Mouse (Mus musculus) hindbrain, embryonic 16.5 days (tissue): ENCODE data around the gene Rbm8a. TPM values are rescaled to one million over a fixed set of nuclear protein-coding genes. Genes with fewer than 3 reads are reported as not detected.

Experiments
- ATAC-seq: fragments of 200-750 bp; cut with Nextera tagmentation; 2 replicates; pipeline ENCODE4 v1.8.0; 2017; ENCODE audit warnings: moderate TSS enrichment, moderate library complexity
- H3K27ac ChIP-seq: fragments of 300-500 bp; sonication (generic); 2 replicates; pipeline ENCODE4 v1.5.1; 2014; ENCODE audit warnings: low read depth, mild to moderate bottlenecking, control low read depth, low read length, moderate library complexity
- H3K27me3 ChIP-seq: fragments of 300-500 bp; sonication (generic); replicated peaks from 2 replicates; pipeline ENCODE4 v1.6.1; 2014; ENCODE audit warnings: low read length; ENCODE audit not compliant: control insufficient read depth, insufficient read depth
- H3K36me3 ChIP-seq: fragments of 300-500 bp; sonication (generic); 2 replicates; pipeline ENCODE4 v1.6.1; 2014; ENCODE audit warnings: mild to moderate bottlenecking, low read length, moderate library complexity, mixed read lengths; ENCODE audit not compliant: control insufficient read depth, insufficient read depth
- H3K4me1 ChIP-seq: fragments of 300-500 bp; sonication (generic); 2 replicates; pipeline ENCODE4 v1.6.1; 2014; ENCODE audit warnings: low read depth, low read length; ENCODE audit not compliant: control insufficient read depth, insufficient read depth
- H3K4me2 ChIP-seq: fragments of 300-500 bp; sonication (generic); 2 replicates; pipeline ENCODE4 v1.6.1; 2014; ENCODE audit warnings: mild to moderate bottlenecking, low read length, control low read depth, moderate library complexity
- H3K4me3 ChIP-seq: fragments of 300-500 bp; sonication (generic); 2 replicates; pipeline ENCODE4 v1.5.1; 2014; ENCODE audit warnings: mild to moderate bottlenecking, low read length, control low read depth, moderate library complexity
- H3K9ac ChIP-seq: fragments of 300-500 bp; sonication (generic); 2 replicates; pipeline ENCODE4 v1.6.1; 2014; ENCODE audit warnings: low read depth, mild to moderate bottlenecking, control low read depth, low read length, moderate library complexity
- H3K9me3 ChIP-seq: fragments of 300-500 bp; sonication (generic); 2 replicates; pipeline ENCODE4 v1.6.1; 2014; ENCODE audit warnings: mild to moderate bottlenecking, low read length, moderate library complexity; ENCODE audit not compliant: control insufficient read depth
- WGBS: fragments of 180-500 bp; shearing (Covaris S2); extraction: QIAGEN DNeasy Blood & Tissue Kit; methylation state at CpG from one replicate; pipeline ENCODE4 v1.1.7; 2014; 5-methylcytosine and 5-hydroxymethylcytosine counted together
- polyA plus RNA-seq: library from polyadenylated mRNA; unstranded; fragments of >200 nt; fragmentation: Nextera tagmentation; extraction: Ambion mirVana; gene quantifications from 2 replicates; pipeline ENCODE4 v1.2.1, GENCODE M21; 2015

Rbm8a gene
- polyA plus RNA-seq, 1 experiment from 2014 or later: 110 TPM

DNA sequence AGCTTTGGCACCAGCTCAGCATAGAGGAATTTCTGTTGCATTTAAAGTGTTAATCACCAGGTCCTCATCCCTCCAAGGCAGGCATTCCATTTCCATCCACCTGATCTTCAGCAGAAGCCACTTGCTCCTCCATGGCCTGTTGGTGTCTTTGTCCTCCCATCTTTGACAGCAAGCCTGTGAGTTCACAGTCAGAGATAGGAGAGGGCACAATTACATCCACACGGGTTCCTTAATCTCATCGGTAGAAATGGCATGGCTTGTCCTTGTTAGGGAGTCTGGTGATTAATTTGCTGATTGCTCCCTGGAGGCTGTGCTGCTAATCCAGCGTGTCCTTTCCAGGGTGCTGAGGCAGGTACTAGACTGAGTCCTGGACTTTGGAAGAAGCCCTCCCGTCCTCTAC lies 43.8 kb downstream of the Rbm8a start:
- Histone ChIP-seq H3K36me3 (no peaks in the 10 kb centered on the region), H3K4me1 (peaks cover 3% of the 10 kb centered on the region; the same call in 1 of the 2 replicates), H3K27ac (no peak overlapping the region), H3K9ac (no peak overlapping the region), H3K4me3 (no peak overlapping the region), H3K27me3 (peaks cover 4% of the 10 kb centered on the region), H3K9me3 (no peaks in the 10 kb centered on the region), H3K4me2 (no peak overlapping the region)
- no peak for ATAC-seq
- 77% methylated on average over 4 of the region's 4 CpGs for WGBS

DNA sequence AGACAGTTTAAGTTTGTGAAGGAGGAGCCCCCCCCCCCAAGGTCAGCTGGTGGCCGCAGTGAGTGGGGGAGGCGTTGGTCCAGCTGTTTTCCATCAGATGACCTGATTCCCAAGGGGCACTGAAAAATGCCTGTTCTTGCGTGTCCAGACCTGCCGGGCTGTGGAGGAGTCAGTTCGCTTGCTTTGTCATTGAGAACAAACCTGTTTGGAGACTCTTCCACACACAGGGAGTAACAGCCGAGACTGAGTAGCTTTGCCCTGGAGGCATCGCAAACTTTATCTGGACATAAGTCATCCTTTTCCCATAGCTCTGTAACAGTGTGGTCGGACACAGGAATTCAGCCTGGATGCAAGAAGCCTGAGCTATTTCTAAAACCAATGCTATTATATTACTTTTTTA lies 44.7 kb downstream of the Rbm8a start:
- 64% methylated on average over 8 of the region's 8 CpGs for WGBS
- no peak overlapping the region for H3K9ac ChIP-seq
- H3K27ac ChIP-seq: no peak overlapping the region
- H3K4me1 ChIP-seq: peaks cover 3% of the 10 kb centered on the region; the same call in 1 of the 2 replicates
- H3K27me3 ChIP-seq: peaks cover 4% of the 10 kb centered on the region
- no peaks in the 10 kb centered on the region for H3K36me3 ChIP-seq
- H3K4me3 ChIP-seq: no peak overlapping the region
- no peak overlapping the region for H3K4me2 ChIP-seq
- ATAC-seq: no peak
- H3K9me3 ChIP-seq: no peaks in the 10 kb centered on the region

GRCm38 (mm10) chr3:96675171-96675570 lies 45.4 kb downstream of the Rbm8a start:
- WGBS: 84% methylated on average over 3 of the region's 3 CpGs
- H3K4me1 ChIP-seq: peaks cover 6% of the 10 kb centered on the region
- H3K9ac ChIP-seq: no peak overlapping the region
- H3K9me3 ChIP-seq: no peaks in the 10 kb centered on the region
- ATAC-seq: no peak
- H3K4me2 ChIP-seq: no peak overlapping the region
- no peaks in the 10 kb centered on the region for H3K36me3 ChIP-seq
- peaks cover 4% of the 10 kb centered on the region for H3K27me3 ChIP-seq
- H3K27ac ChIP-seq: no peak overlapping the region
- no peak overlapping the region for H3K4me3 ChIP-seq

GRCm38 (mm10) chr3:96675690-96676089 lies 46.0 kb downstream of the Rbm8a start:
- 39% methylated on average over 3 of the region's 3 CpGs for WGBS
- H3K4me1 ChIP-seq: peaks cover 3% of the 10 kb centered on the region
- no peak for ATAC-seq
- no peak overlapping the region for H3K27ac ChIP-seq
- no peak overlapping the region for H3K4me2 ChIP-seq
- peaks cover 4% of the 10 kb centered on the region for H3K27me3 ChIP-seq
- no peak overlapping the region for H3K4me3 ChIP-seq
- H3K9ac ChIP-seq: no peak overlapping the region
- H3K9me3 ChIP-seq: no peaks in the 10 kb centered on the region
- no peaks in the 10 kb centered on the region for H3K36me3 ChIP-seq

GRCm38 (mm10) chr3:96678456-96678855 lies 48.7 kb downstream of the Rbm8a start:
- Histone ChIP-seq H3K4me2 (no peak overlapping the region), H3K27me3 (no peaks in the 10 kb centered on the region)

GRCm38 (mm10) chr3:96679159-96679674 lies 49.5 kb downstream of the Rbm8a start:
- Histone ChIP-seq H3K27ac (no peak overlapping the region), H3K9me3 (no peaks in the 10 kb centered on the region), H3K4me1 (peaks cover 3% of the 10 kb centered on the region; the same call in 1 of the 2 replicates), H3K4me3 (no peak overlapping the region), H3K9ac (no peak overlapping the region), H3K36me3 (no peaks in the 10 kb centered on the region), H3K27me3 (no peaks in the 10 kb centered on the region), H3K4me2 (no peak overlapping the region)
- 33% methylated on average over 5 of the region's 5 CpGs for WGBS
- no peak for ATAC-seq

More at GRCm38 (mm10) chr3:96678456-96678855, 48.7 kb downstream of the Rbm8a start:
- no peak for ATAC-seq
- Histone ChIP-seq H3K4me1 (peaks cover 3% of the 10 kb centered on the region; the same call in 1 of the 2 replicates), H3K9ac (no peak overlapping the region), H3K27ac (no peak overlapping the region), H3K4me3 (no peak overlapping the region), H3K36me3 (no peaks in the 10 kb centered on the region), H3K9me3 (no peaks in the 10 kb centered on the region)
- 59% methylated on average over 7 of the region's 7 CpGs for WGBS

DNA sequence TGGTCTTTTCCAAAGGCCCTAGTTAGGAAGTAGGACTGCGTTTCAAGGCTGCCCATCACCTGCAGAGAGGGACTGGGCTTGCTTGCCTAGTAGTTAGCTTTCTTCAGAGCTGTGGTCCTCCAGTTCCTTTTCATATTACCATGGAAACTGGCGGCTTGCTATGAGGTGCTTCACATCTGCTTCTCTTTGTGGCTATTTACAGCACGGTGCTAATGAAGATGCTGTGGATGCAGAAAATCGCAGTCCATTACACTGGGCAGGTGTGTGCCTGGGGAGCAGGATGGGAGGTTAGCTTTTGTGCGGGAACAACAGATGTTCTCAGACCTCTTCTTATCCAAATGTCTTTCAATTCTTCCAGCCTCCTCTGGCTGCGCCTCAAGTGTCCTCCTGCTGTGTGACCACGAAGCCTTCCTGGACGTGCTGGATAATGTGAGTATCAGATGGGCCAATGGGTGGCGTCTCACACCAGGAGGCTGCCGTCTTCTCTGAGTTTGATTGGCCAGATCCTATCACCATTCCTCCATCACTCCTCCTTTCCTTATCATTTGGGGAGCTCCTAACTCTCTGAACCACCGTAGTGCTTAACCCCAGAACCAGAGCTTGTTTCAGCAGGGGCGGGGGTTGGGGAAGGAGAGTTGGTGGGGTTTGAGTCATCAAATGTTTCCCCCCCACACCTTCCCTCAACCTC lies 50.7 kb downstream of the Rbm8a start:
- Histone ChIP-seq H3K27me3 (peaks cover 2% of the 10 kb centered on the region; the same call in 1 of the 2 replicates), H3K27ac (no peak overlapping the region), H3K9me3 (no peaks in the 10 kb centered on the region), H3K4me1 (peaks cover 3% of the 10 kb centered on the region; the same call in 1 of the 2 replicates), H3K4me2 (no peak overlapping the region), H3K4me3 (no peak overlapping the region), H3K36me3 (no peaks in the 10 kb centered on the region), H3K9ac (no peak overlapping the region; the same call in 1 of the 2 replicates)
- 15% methylated on average over 12 of the region's 12 CpGs for WGBS
- ATAC-seq: peak; percentile 67

Other genes with a start within 250 kb of the Rbm8a start
- gene BC107364, start 177.6 kb upstream of the Rbm8a start, polyA plus RNA-seq: not detected in 2 replicates
- gene Hfe2, start 104.8 kb upstream of the Rbm8a start, polyA plus RNA-seq: 3.3 and 3.5 TPM in 2 replicates
- 51.0 and 53.6 TPM in 2 replicates for gene Txnip, start 72.0 kb upstream of the Rbm8a start, polyA plus RNA-seq
- 1.0 and 1.9 TPM in 2 replicates for gene Gm16253, start 52.9 kb upstream of the Rbm8a start, polyA plus RNA-seq
- 31.0 and 33.3 TPM in 2 replicates for gene Polr3gl, start 35.8 kb upstream of the Rbm8a start, polyA plus RNA-seq
- 21.5 and 23.9 TPM in 2 replicates for gene Ankrd34a, start 33.3 kb upstream of the Rbm8a start, polyA plus RNA-seq
- gene Lix1l, start 28.8 kb upstream of the Rbm8a start, polyA plus RNA-seq: 5.1 and 5.8 TPM in 2 replicates
- 62.4 and 66.2 TPM in 2 replicates for gene Pex11b, start 5.4 kb downstream of the Rbm8a start, polyA plus RNA-seq
- gene Gm42957, start 5.5 kb downstream of the Rbm8a start, polyA plus RNA-seq: 0.06 and 0.10 TPM in 2 replicates
- 0.85 and 1.1 TPM in 2 replicates for gene Itga10, start 15.7 kb downstream of the Rbm8a start, polyA plus RNA-seq
- gene Ankrd35, start 40.2 kb downstream of the Rbm8a start, polyA plus RNA-seq: 2.5 and 2.8 TPM in 2 replicates
- gene Pias3, start 66.5 kb downstream of the Rbm8a start, polyA plus RNA-seq: 43.4 and 44.3 TPM in 2 replicates
- 20.4 and 22.4 TPM in 2 replicates for gene Nudt17, start 78.6 kb downstream of the Rbm8a start, polyA plus RNA-seq
- 31.4 and 33.7 TPM in 2 replicates for gene Polr3c, start 97.7 kb downstream of the Rbm8a start, polyA plus RNA-seq
- gene Rnf115, start 97.7 kb downstream of the Rbm8a start, polyA plus RNA-seq: 72.2 and 82.0 TPM in 2 replicates
- gene Pdzk1, start 199.4 kb downstream of the Rbm8a start, polyA plus RNA-seq: 0.15 and 0.32 TPM in 2 replicates
- gene Cd160, start 199.4 kb downstream of the Rbm8a start, polyA plus RNA-seq: 0.16 and 0.21 TPM in 2 replicates